Mouse (Mus musculus): Measurements from ENCODE around the gene Mlycd.

DNA sequence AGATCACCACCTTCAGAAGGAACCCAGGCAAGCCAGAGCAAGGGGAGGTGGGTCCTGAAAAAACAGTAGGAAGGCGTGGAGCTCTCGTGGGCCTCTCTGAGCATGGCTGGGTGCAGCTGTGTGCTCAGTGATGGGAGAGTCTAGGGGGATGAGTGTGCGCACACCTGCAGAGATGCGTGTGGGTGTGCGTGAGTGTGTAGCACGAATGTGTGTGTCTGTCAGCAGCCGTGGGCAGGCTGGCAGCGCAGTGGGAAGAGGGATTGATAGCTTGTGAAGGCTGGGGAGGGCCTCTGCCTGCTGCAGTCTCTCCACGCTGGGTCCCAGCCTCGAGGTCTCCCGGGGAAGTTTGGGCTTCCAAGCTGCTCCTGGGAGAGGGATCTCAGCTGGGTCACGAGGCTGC is 54.9 kb downstream of the Mlycd start:
- no peak for TF ChIP-seq CTCF (IDR thresholded peaks at IDR 0.05; ENCODE audit: insufficient read depth, low read depth, low read length)
- no peak for TF ChIP-seq POLR2A (IDR thresholded peaks at IDR 0.05; ENCODE audit: insufficient read depth, low read depth, low read length)
